Mouse (Mus musculus) megakaryocyte, embryonic 14.5 days (primary cell): ENCODE measurements at regions not wholly inside any gene's neighbourhood (a gene's known extent, or its start where the extent isn't known, plus 50 kb on each side); places are given as distances from the start of the nearest gene placed in this dataset.

Experiments
- FLI1 ChIP-seq: IDR thresholded peaks from 2 replicates; pipeline ENCODE4 v1.6.1; 2012; ENCODE audit warnings: low read length, inconsistent platforms, mixed read lengths
- GATA1 ChIP-seq: IDR thresholded peaks from 3 replicates; pipeline ENCODE4 v1.6.1; 2012; ENCODE audit warnings: mixed read lengths, low read length, inconsistent platforms, borderline replicate concordance

DNA sequence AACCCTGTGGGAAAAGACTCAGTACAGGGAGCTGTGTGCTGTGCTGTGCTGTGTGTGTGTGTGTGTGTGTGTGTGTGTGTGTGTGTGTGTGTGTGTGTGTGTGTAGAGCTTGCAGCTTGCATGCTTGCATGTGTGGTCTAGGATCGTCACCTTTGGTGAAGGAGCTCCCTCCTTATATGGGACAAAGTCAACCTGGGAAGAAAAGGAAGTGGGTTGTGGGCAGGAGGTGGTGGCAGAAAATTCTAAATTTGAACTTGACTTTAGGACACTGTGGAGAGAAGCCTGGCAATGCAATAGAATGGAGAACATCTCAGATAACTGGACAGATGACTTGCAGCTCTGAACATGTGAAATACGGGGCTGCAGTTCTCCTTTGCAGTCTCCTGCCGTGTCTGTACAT lies 84.7 kb upstream of the Itprid2 start:
- TF ChIP-seq GATA1 (no peak), FLI1 (no peak)
